Mouse (Mus musculus): Measurements from ENCODE around the gene Zfp46. TPM values are rescaled to one million over a fixed set of nuclear protein-coding genes. Genes with fewer than 3 reads are reported as not detected.
A peak's percentile ranks its signal among the peaks of the same experiment; 100 is the strongest.

Zfp46 gene
- polyA plus RNA-seq, 1 experiment, result 6.0 TPM

GRCm38 (mm10) chr4:136242065-136242703 lies 42.3 kb upstream of the Zfp46 start:
- H3K27me3 ChIP-seq (ENCODE audit: control insufficient read depth, insufficient read depth, low read length, poor library complexity, severe bottlenecking), result no peaks in the 10 kb centered on the region

GRCm38 (mm10) chr4:136242728-136243127 lies 41.8 kb upstream of the Zfp46 start:
- Histone ChIP-seq H3K9me3 (replicated peaks; ENCODE audit: control insufficient read depth, insufficient read depth, low read length, poor library complexity, severe bottlenecking) (no peaks in the 10 kb centered on the region), H3K27ac (ENCODE audit: insufficient read depth, low read length) (no peak overlapping the region), H3K4me3 (ENCODE audit: low read depth, low read length) (no peak overlapping the region), H3K27me3 (ENCODE audit: control insufficient read depth, insufficient read depth, low read length, poor library complexity, severe bottlenecking) (no peaks in the 10 kb centered on the region), H3K4me1 (ENCODE audit: control insufficient read depth, insufficient read depth, low read length) (peaks cover 9% of the 10 kb centered on the region), H3K9ac (ENCODE audit: low read depth, poor library complexity, severe bottlenecking) (no peak overlapping the region), H3K36me3 (ENCODE audit: control insufficient read depth, insufficient read depth, low read length, poor library complexity, severe bottlenecking) (no peaks in the 10 kb centered on the region)
- TF ChIP-seq CTCF (IDR thresholded peaks at IDR 0.05; ENCODE audit: low read depth, low read length) (no peak), POLR2A (IDR thresholded peaks at IDR 0.05; ENCODE audit: insufficient read depth, low read length) (no peak), EP300 (IDR thresholded peaks at IDR 0.05; ENCODE audit: insufficient read depth, low read depth, low read length) (no peak)

More at GRCm38 (mm10) chr4:136242065-136242703, 42.3 kb upstream of the Zfp46 start:
- H3K36me3 ChIP-seq (ENCODE audit: control insufficient read depth, insufficient read depth, low read length, poor library complexity, severe bottlenecking), result no peaks in the 10 kb centered on the region
- no peak overlapping the region for H3K4me3 ChIP-seq (ENCODE audit: low read depth, low read length)
- H3K9ac ChIP-seq (ENCODE audit: low read depth, poor library complexity, severe bottlenecking), result no peak overlapping the region
- TF ChIP-seq EP300 (IDR thresholded peaks at IDR 0.05; ENCODE audit: insufficient read depth, low read depth, low read length), result no peak
- peak; percentile 38 for TF ChIP-seq CTCF (IDR thresholded peaks at IDR 0.05; ENCODE audit: low read depth, low read length)
- H3K27ac ChIP-seq (ENCODE audit: insufficient read depth, low read length), result no peak overlapping the region
- peaks cover 10% of the 10 kb centered on the region for H3K4me1 ChIP-seq (ENCODE audit: control insufficient read depth, insufficient read depth, low read length)
- no peaks in the 10 kb centered on the region for H3K9me3 ChIP-seq (replicated peaks; ENCODE audit: control insufficient read depth, insufficient read depth, low read length, poor library complexity, severe bottlenecking)

GRCm38 (mm10) chr4:136244208-136244607 lies 40.3 kb upstream of the Zfp46 start:
- H3K27me3 ChIP-seq (ENCODE audit: control insufficient read depth, insufficient read depth, low read length, poor library complexity, severe bottlenecking), result no peaks in the 10 kb centered on the region
- H3K4me1 ChIP-seq (ENCODE audit: control insufficient read depth, insufficient read depth, low read length), result peaks cover 7% of the 10 kb centered on the region

GRCm38 (mm10) chr4:136245681-136246080 lies 38.8 kb upstream of the Zfp46 start:
- Histone ChIP-seq H3K4me1 (ENCODE audit: control insufficient read depth, insufficient read depth, low read length) (peaks cover 7% of the 10 kb centered on the region), H3K27me3 (ENCODE audit: control insufficient read depth, insufficient read depth, low read length, poor library complexity, severe bottlenecking) (no peaks in the 10 kb centered on the region), H3K9me3 (replicated peaks; ENCODE audit: control insufficient read depth, insufficient read depth, low read length, poor library complexity, severe bottlenecking) (no peaks in the 10 kb centered on the region), H3K4me3 (ENCODE audit: low read depth, low read length) (no peak overlapping the region), H3K36me3 (ENCODE audit: control insufficient read depth, insufficient read depth, low read length, poor library complexity, severe bottlenecking) (no peaks in the 10 kb centered on the region), H3K27ac (ENCODE audit: insufficient read depth, low read length) (peak overlapping the region; percentile 92), H3K9ac (ENCODE audit: low read depth, poor library complexity, severe bottlenecking) (0 out of 2 replicates have a peak overlapping the region, but pooled peaks have one; percentile 13)
- no peak for TF ChIP-seq POLR2A (IDR thresholded peaks at IDR 0.05; ENCODE audit: insufficient read depth, low read length)
- TF ChIP-seq EP300 (IDR thresholded peaks at IDR 0.05; ENCODE audit: insufficient read depth, low read depth, low read length), result no peak
- no peak for TF ChIP-seq CTCF (IDR thresholded peaks at IDR 0.05; ENCODE audit: low read depth, low read length)

More at GRCm38 (mm10) chr4:136244208-136244607, 40.3 kb upstream of the Zfp46 start:
- Histone ChIP-seq H3K4me3 (ENCODE audit: low read depth, low read length) (no peak overlapping the region), H3K9me3 (replicated peaks; ENCODE audit: control insufficient read depth, insufficient read depth, low read length, poor library complexity, severe bottlenecking) (no peaks in the 10 kb centered on the region), H3K36me3 (ENCODE audit: control insufficient read depth, insufficient read depth, low read length, poor library complexity, severe bottlenecking) (no peaks in the 10 kb centered on the region), H3K27ac (ENCODE audit: insufficient read depth, low read length) (no peak overlapping the region), H3K9ac (ENCODE audit: low read depth, poor library complexity, severe bottlenecking) (no peak overlapping the region)
- TF ChIP-seq POLR2A (IDR thresholded peaks at IDR 0.05; ENCODE audit: insufficient read depth, low read length) (no peak), CTCF (IDR thresholded peaks at IDR 0.05; ENCODE audit: low read depth, low read length) (peak; percentile 3)

GRCm38 (mm10) chr4:136246568-136246969 lies 37.9 kb upstream of the Zfp46 start:
- Histone ChIP-seq H3K9me3 (replicated peaks; ENCODE audit: control insufficient read depth, insufficient read depth, low read length, poor library complexity, severe bottlenecking) (no peaks in the 10 kb centered on the region), H3K27me3 (ENCODE audit: control insufficient read depth, insufficient read depth, low read length, poor library complexity, severe bottlenecking) (no peaks in the 10 kb centered on the region), H3K9ac (ENCODE audit: low read depth, poor library complexity, severe bottlenecking) (no peak overlapping the region), H3K4me3 (ENCODE audit: low read depth, low read length) (no peak overlapping the region; the same call in 1 of the 2 replicates), H3K4me1 (ENCODE audit: control insufficient read depth, insufficient read depth, low read length) (peaks cover 7% of the 10 kb centered on the region), H3K36me3 (ENCODE audit: control insufficient read depth, insufficient read depth, low read length, poor library complexity, severe bottlenecking) (no peaks in the 10 kb centered on the region), H3K27ac (ENCODE audit: insufficient read depth, low read length) (peak overlapping the region; percentile 92)
- TF ChIP-seq CTCF (IDR thresholded peaks at IDR 0.05; ENCODE audit: low read depth, low read length), result no peak
- TF ChIP-seq EP300 (IDR thresholded peaks at IDR 0.05; ENCODE audit: insufficient read depth, low read depth, low read length), result peak; percentile 95

GRCm38 (mm10) chr4:136247386-136247728 lies 37.1 kb upstream of the Zfp46 start:
- H3K27ac ChIP-seq (ENCODE audit: insufficient read depth, low read length), result peak overlapping the region; percentile 83
- H3K9ac ChIP-seq (ENCODE audit: low read depth, poor library complexity, severe bottlenecking), result peak overlapping the region; percentile 71
- H3K4me1 ChIP-seq (ENCODE audit: control insufficient read depth, insufficient read depth, low read length), result peaks cover 7% of the 10 kb centered on the region
- no peaks in the 10 kb centered on the region for H3K27me3 ChIP-seq (ENCODE audit: control insufficient read depth, insufficient read depth, low read length, poor library complexity, severe bottlenecking)
- TF ChIP-seq CTCF (IDR thresholded peaks at IDR 0.05; ENCODE audit: low read depth, low read length) (no peak), EP300 (IDR thresholded peaks at IDR 0.05; ENCODE audit: insufficient read depth, low read depth, low read length) (no peak), POLR2A (IDR thresholded peaks at IDR 0.05; ENCODE audit: insufficient read depth, low read length) (no peak)
- H3K36me3 ChIP-seq (ENCODE audit: control insufficient read depth, insufficient read depth, low read length, poor library complexity, severe bottlenecking), result no peaks in the 10 kb centered on the region
- peak overlapping the region; percentile 81 for H3K4me3 ChIP-seq (ENCODE audit: low read depth, low read length)
- no peaks in the 10 kb centered on the region for H3K9me3 ChIP-seq (replicated peaks; ENCODE audit: control insufficient read depth, insufficient read depth, low read length, poor library complexity, severe bottlenecking)
